Mouse (Mus musculus) hindbrain, embryonic 16.5 days (tissue): ENCODE results near the gene Tmem89. TPM values are rescaled to one million over a fixed set of nuclear protein-coding genes. Genes with fewer than 3 reads are reported as not detected.

Experiments used
- ATAC-seq: fragments of 200-750 bp; cut with Nextera tagmentation; 2 replicates; pipeline ENCODE4 v1.8.0; 2017; ENCODE audit warnings: moderate TSS enrichment, moderate library complexity
- H3K27ac ChIP-seq: fragments of 300-500 bp; sonication (generic); 2 replicates; pipeline ENCODE4 v1.5.1; 2014; ENCODE audit warnings: low read depth, mild to moderate bottlenecking, control low read depth, low read length, moderate library complexity
- H3K27me3 ChIP-seq: fragments of 300-500 bp; sonication (generic); replicated peaks from 2 replicates; pipeline ENCODE4 v1.6.1; 2014; ENCODE audit warnings: low read length; ENCODE audit not compliant: control insufficient read depth, insufficient read depth
- H3K36me3 ChIP-seq: fragments of 300-500 bp; sonication (generic); 2 replicates; pipeline ENCODE4 v1.6.1; 2014; ENCODE audit warnings: mild to moderate bottlenecking, low read length, moderate library complexity, mixed read lengths; ENCODE audit not compliant: control insufficient read depth, insufficient read depth
- H3K4me1 ChIP-seq: fragments of 300-500 bp; sonication (generic); 2 replicates; pipeline ENCODE4 v1.6.1; 2014; ENCODE audit warnings: low read depth, low read length; ENCODE audit not compliant: control insufficient read depth, insufficient read depth
- H3K4me2 ChIP-seq: fragments of 300-500 bp; sonication (generic); 2 replicates; pipeline ENCODE4 v1.6.1; 2014; ENCODE audit warnings: mild to moderate bottlenecking, low read length, control low read depth, moderate library complexity
- H3K4me3 ChIP-seq: fragments of 300-500 bp; sonication (generic); 2 replicates; pipeline ENCODE4 v1.5.1; 2014; ENCODE audit warnings: mild to moderate bottlenecking, low read length, control low read depth, moderate library complexity
- H3K9ac ChIP-seq: fragments of 300-500 bp; sonication (generic); 2 replicates; pipeline ENCODE4 v1.6.1; 2014; ENCODE audit warnings: low read depth, mild to moderate bottlenecking, control low read depth, low read length, moderate library complexity
- H3K9me3 ChIP-seq: fragments of 300-500 bp; sonication (generic); 2 replicates; pipeline ENCODE4 v1.6.1; 2014; ENCODE audit warnings: mild to moderate bottlenecking, low read length, moderate library complexity; ENCODE audit not compliant: control insufficient read depth
- WGBS: fragments of 180-500 bp; shearing (Covaris S2); extraction: QIAGEN DNeasy Blood & Tissue Kit; methylation state at CpG from one replicate; pipeline ENCODE4 v1.1.7; 2014; 5-methylcytosine and 5-hydroxymethylcytosine counted together
- polyA plus RNA-seq: library from polyadenylated mRNA; unstranded; fragments of >200 nt; fragmentation: Nextera tagmentation; extraction: Ambion mirVana; gene quantifications from 2 replicates; pipeline ENCODE4 v1.2.1, GENCODE M21; 2015

Gene Tmem89
- polyA plus RNA-seq, result 0.17 TPM in 1 of 2 replicates, not detected in the other

GRCm38 (mm10) chr9:108914491-108914890, at the start of gene Tmem89:
Tmem89 (plus strand) TSS chr9:108914619.
- H3K36me3 ChIP-seq, result peaks cover 3% of the 10 kb centered on the region; the same call in 1 of the 2 replicates
- WGBS, result 54% methylated on average over 6 of the region's 6 CpGs
- H3K27me3 ChIP-seq, result no peaks in the 10 kb centered on the region
- peak; percentile 96 for ATAC-seq
- H3K4me1 ChIP-seq, result peaks cover 7% of the 10 kb centered on the region; the same call in 1 of the 2 replicates
- H3K27ac ChIP-seq, result peak within 1 kb of the TSS; percentile 61; the same call in 1 of the 2 replicates
- H3K9ac ChIP-seq, result no peak within 1 kb of the TSS
- H3K4me2 ChIP-seq, result no peak within 1 kb of the TSS
- no peak within 1 kb of the TSS for H3K4me3 ChIP-seq
- no peaks in the 10 kb centered on the region for H3K9me3 ChIP-seq

DNA sequence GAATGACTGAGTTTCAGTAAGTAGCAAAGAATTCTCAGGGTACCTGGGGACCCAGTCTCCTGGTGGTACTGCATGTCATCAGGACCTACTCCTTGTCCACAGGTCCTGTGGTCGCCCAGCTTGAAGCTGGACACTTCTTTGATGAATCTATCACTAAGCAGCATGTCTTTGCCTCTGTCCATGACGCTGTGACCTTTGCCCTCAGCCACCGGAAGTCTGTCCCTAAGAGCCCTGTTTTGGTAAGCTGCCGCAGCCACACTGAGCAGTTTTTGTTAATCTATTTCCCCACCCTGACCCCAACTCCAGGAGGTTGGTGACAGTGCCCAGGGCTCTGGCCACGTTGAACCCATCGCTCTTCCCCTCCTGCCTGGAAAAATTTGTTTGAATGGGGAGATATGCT, 2.1 kb upstream of the Tmem89 start:
- Histone ChIP-seq H3K4me2 (no peak overlapping the region), H3K9ac (no peak overlapping the region), H3K27me3 (no peaks in the 10 kb centered on the region), H3K27ac (no peak overlapping the region), H3K4me1 (peaks cover 7% of the 10 kb centered on the region; the same call in 1 of the 2 replicates), H3K9me3 (no peaks in the 10 kb centered on the region), H3K36me3 (peaks cover 3% of the 10 kb centered on the region; the same call in 1 of the 2 replicates), H3K4me3 (no peak overlapping the region)
- WGBS, result 71% methylated on average over 6 of the region's 6 CpGs
- no peak for ATAC-seq

DNA sequence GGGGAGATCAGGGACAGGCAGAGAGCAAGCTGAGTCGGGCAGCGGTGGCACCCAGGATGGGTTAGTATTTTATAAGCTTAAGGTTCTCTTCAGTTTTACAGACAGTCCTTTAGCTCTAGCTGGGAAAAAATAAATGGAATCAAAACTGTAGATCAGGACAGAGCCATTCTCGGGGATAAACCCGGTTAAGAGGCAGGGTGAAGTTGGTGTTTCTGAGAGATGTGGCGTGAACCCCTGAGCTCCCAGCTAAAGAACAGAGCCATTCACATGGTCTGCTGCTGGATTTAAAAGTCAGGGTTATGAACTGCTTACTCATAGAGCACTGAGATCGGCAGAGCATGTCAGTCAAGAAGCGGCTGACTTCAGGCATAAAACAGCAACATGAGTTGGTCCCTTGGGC, 1.3 kb upstream of the Tmem89 start:
- Histone ChIP-seq H3K9me3 (no peaks in the 10 kb centered on the region), H3K4me3 (no peak overlapping the region), H3K9ac (no peak overlapping the region), H3K4me1 (peaks cover 7% of the 10 kb centered on the region; the same call in 1 of the 2 replicates), H3K4me2 (no peak overlapping the region), H3K27ac (no peak overlapping the region), H3K27me3 (no peaks in the 10 kb centered on the region), H3K36me3 (peaks cover 3% of the 10 kb centered on the region; the same call in 1 of the 2 replicates)
- ATAC-seq, result no peak
- 84% methylated on average over 7 of the region's 7 CpGs for WGBS

DNA sequence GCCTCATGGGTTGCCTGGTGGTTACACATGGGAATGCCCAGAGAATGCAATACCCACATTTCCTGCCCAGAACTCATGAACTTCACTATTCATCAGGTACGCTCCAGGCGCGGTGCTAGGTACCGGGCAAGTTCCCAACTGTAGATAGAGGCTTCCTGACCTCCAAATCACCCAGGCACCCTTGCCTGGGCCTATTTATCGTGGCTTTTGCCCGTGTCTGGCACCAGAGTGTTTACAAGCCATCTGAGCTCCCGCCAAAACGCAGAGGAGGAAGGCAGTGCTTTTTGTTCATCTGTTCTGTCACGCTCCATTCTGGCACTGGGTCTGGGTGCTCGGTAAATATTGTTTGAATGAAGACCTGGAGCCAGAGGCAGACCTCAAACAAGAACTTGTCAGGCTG, 798 bp upstream of the Tmem89 start:
- no peak for ATAC-seq
- Histone ChIP-seq H3K27ac (no peak overlapping the region), H3K4me3 (no peak overlapping the region), H3K4me1 (peaks cover 7% of the 10 kb centered on the region; the same call in 1 of the 2 replicates), H3K9me3 (no peaks in the 10 kb centered on the region), H3K27me3 (no peaks in the 10 kb centered on the region), H3K36me3 (peaks cover 3% of the 10 kb centered on the region; the same call in 1 of the 2 replicates), H3K9ac (no peak overlapping the region), H3K4me2 (no peak overlapping the region)
- WGBS, result 73% methylated on average over 10 of the region's 10 CpGs

DNA sequence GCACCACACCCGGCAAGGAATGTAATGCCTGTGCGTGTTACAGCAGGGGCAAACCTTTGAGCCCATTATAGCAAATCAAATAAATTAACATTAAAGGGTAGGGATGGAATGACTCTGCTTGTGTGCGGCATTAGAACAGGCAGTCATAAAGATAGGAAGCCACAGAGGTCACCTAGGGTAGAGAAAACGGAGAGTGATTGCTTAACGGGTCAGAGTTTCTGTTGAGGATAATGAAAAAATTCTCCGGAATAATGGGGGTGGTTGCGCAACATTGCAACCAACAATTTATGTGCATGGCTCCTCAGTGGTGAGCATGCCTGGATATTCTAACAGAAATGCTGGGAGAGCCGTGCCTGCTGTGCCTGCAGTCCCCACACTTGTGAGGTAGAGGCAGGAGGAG, 11.5 kb downstream of the Tmem89 start:
- Histone ChIP-seq H3K4me1 (no peaks in the 10 kb centered on the region), H3K27me3 (no peaks in the 10 kb centered on the region), H3K4me2 (no peak overlapping the region), H3K4me3 (no peak overlapping the region), H3K9ac (no peak overlapping the region), H3K36me3 (no peaks in the 10 kb centered on the region), H3K27ac (no peak overlapping the region), H3K9me3 (no peaks in the 10 kb centered on the region)
- ATAC-seq, result no peak
- WGBS, result 77% methylated on average over 8 of the region's 8 CpGs

DNA sequence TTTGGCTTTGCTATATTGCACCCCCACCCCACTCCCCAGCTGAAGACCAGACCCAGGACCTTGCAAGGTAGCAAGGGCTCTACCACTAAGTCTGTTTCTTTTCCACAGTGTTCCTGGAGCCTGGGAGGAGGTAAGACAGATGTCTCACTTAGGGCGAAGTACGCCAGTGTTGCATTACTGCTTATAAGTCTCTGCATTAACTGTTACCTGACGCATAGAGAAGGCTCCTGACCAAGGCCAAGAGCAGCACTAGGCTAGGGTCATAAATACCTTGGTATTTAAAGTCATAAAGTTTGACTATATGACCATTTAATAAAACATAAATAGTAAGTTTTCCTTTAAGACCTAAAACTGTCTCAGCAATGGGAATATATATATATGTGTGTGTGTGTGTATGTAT, 14.0 kb downstream of the Tmem89 start:
- ATAC-seq, result no peak
- Histone ChIP-seq H3K27ac (no peak overlapping the region), H3K27me3 (no peaks in the 10 kb centered on the region), H3K4me3 (no peak overlapping the region), H3K9ac (no peak overlapping the region), H3K36me3 (no peaks in the 10 kb centered on the region), H3K4me1 (no peaks in the 10 kb centered on the region), H3K4me2 (no peak overlapping the region), H3K9me3 (no peaks in the 10 kb centered on the region)
- WGBS, result 94% methylated on average over 3 of the region's 3 CpGs

DNA sequence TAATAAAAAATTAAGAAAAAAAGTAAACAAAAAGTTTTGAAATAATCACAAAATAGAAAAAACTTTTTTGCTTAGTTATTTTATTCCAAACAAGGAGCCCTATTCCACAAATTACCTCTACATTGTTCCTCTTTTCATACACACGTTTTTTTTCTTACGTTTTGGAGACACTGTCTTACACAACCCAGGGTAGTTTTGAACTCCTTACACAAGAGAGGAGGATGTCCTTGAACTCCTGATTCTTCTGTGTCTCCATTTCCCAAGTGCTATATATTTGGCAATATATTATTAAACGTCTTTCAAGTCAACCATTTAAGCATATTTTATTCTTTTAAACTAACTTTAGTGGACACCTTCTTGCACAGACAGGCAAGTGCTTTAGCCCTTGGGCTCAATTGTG, 21.6 kb downstream of the Tmem89 start:
- H3K9ac ChIP-seq, result peak overlapping the region; percentile 8; the same call in 1 of the 2 replicates
- peaks cover 6% of the 10 kb centered on the region for H3K4me1 ChIP-seq
- no peaks in the 10 kb centered on the region for H3K27me3 ChIP-seq
- no peaks in the 10 kb centered on the region for H3K9me3 ChIP-seq
- no peak overlapping the region for H3K27ac ChIP-seq
- WGBS, result 21% methylated on average over 3 of the region's 3 CpGs
- ATAC-seq, result no peak
- H3K4me2 ChIP-seq, result peak overlapping the region; percentile 37
- H3K36me3 ChIP-seq, result peaks cover 12% of the 10 kb centered on the region
- no peak overlapping the region for H3K4me3 ChIP-seq

DNA sequence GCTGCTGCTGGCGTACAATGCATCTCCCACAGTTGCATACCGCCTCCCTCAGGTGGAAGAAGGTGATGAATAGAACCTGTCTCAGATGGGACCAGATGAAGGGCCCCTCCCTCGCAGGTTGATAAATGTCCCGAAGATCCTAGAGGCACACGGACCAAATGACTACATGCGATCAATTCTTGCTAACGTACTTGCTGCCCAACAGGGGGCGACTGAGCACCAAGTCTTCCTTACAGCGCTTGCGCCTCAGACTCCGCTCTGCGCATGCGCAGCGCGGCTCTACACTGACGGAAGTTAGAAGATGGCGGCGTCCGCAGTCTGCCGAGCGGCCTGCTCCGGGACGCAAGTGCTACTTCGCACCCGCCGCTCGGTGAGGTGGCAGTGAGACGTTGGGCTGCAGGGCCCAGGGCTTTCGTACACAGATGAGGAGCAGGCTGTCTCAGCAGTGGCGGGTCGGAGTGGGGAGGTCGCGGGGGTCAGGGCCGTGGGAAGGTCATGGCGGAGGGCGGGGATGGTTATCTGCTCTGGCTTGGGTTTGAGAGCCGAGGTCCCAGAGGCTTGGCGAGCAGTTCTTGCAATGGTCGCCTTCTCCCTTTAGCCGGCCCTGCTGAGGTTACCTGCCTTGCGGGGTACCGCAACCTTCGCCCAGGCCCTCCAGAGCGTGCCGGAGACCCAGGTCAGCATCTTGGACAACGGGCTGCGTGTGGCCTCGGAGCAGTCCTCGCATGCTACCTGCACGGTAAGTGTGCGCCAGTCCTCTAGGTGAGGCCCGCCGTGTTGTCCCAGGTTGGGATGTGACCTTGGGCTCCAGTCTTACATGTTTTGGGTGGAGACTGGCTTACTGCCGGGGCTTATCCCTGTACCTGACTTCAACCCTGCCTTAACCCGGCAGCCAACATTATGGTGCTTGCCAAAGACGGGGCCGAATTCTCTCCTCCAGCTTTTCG, 22.3 kb downstream of the Tmem89 start, which contains the start of gene Uqcrc1:
TSS of gene Uqcrc1 (plus strand) at position 216 of the 947 bp plus-strand sequence.
- ATAC-seq, result peak; percentile 93
- Histone ChIP-seq H3K4me3 (peak within 1 kb of the TSS; percentile 83), H3K4me2 (peak within 1 kb of the TSS; percentile 75), H3K9ac (peak within 1 kb of the TSS; percentile 83), H3K4me1 (peaks cover 6% of the 10 kb centered on the region), H3K27ac (peak within 1 kb of the TSS; percentile 72), H3K27me3 (no peaks in the 10 kb centered on the region), H3K9me3 (no peaks in the 10 kb centered on the region), H3K36me3 (peaks cover 12% of the 10 kb centered on the region)
- 1% methylated on average over 58 of the region's 58 CpGs for WGBS

DNA sequence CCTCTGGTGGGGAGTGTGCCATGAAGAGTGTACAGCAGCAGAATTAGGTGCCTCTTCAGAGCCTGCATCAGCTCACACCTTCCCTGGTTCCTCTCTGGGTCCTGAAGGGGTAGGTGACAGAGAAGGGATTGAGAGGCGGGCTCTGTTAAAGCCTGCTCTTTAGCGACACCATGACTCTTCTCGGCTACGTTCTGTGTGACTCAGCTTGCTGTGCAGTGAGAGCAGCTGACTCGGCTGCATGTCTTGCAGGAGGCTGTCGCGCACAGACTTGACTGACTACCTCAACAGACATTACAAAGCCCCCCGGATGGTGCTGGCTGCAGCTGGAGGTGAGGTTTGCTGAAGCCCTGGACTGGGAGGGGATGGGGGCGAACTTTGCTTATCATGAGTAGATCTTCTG, 30.7 kb downstream of the Tmem89 start:
- ATAC-seq, result no peak
- H3K27me3 ChIP-seq, result no peaks in the 10 kb centered on the region
- no peaks in the 10 kb centered on the region for H3K9me3 ChIP-seq
- WGBS, result 84% methylated on average over 9 of the region's 9 CpGs
- H3K4me2 ChIP-seq, result no peak overlapping the region
- no peak overlapping the region for H3K27ac ChIP-seq
- H3K9ac ChIP-seq, result no peak overlapping the region
- H3K4me1 ChIP-seq, result no peaks in the 10 kb centered on the region
- peaks cover 67% of the 10 kb centered on the region for H3K36me3 ChIP-seq
- no peak overlapping the region for H3K4me3 ChIP-seq
